Mouse (Mus musculus) cerebellum, adult 9-10 months (tissue): ENCODE measurements around the gene Zfp955b.
"Not testable (repeated sequence)": the region's sequence is repeated elsewhere in the genome, so short reads cannot be mapped to it uniquely, and the experiment has no call there.

ENCODE experiments used
- DNase-seq: peaks from one replicate; pipeline ENCODE4 v3.0.0; 2022

Zfp955b gene

GRCm38 (mm10) chr17:33289039-33289875, at the start of gene Zfp955b:
Gene Zfp955b (plus strand): TSS chr17:33289544.
- DNase-seq = not testable (repeated sequence)

- DNase-seq = not testable (repeated sequence)
Observed at GRCm38 (mm10) chr17:33254530-33255318, 34.6 kb upstream of the Zfp955b start, which contains the start of gene Zfp955a. Gene Zfp955a (minus strand): TSS chr17:33255145.

- DNase-seq = not testable (repeated sequence)
Observed at GRCm38 (mm10) chr17:33255319-33255657, 34.1 kb upstream of the Zfp955b start.

DNA sequence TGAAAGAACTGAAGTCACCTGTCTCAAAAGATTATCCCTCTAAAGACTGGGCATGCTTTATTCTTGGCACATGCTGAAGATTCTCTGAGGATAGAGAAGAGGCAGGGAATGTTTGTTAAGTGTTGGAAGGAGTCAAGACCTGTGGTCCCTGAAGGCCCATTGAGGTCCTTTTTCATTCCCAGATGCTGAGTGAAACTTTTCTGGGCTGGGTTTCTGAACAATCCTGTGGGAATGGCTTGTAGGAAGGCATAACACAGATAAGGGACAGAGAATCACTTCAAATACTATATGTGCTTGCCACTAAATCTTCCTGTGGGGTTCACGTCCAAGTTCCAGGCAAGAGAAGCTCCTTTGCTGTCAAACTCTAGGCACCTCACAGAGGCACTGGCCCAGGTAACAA, 25.0 kb upstream of the Zfp955b start, which contains the start of gene Olfr63:
Gene Olfr63, plus strand, starts transcription at position 301 of the 400 bp plus-strand sequence.
- DNase-seq = no peak

- DNase-seq = no peak
Observed at GRCm38 (mm10) chr17:33268907-33269306, 20.4 kb upstream of the Zfp955b start.

DNA sequence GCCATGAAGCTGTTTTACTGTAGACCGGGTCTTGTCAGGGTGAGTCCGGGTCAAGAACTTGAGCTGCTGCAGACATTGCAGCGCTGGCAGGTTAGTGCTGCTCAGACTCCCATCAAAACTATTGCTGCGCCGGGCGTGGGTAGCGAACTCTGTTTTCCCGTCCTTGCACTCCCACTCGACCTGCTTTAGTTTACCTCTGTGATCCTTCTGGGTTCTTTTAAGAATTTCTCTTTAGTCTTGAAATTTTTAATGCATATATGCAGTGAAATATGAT, 469 bp downstream of the Zfp955b start:
- DNase-seq = not testable (repeated sequence)

DNA sequence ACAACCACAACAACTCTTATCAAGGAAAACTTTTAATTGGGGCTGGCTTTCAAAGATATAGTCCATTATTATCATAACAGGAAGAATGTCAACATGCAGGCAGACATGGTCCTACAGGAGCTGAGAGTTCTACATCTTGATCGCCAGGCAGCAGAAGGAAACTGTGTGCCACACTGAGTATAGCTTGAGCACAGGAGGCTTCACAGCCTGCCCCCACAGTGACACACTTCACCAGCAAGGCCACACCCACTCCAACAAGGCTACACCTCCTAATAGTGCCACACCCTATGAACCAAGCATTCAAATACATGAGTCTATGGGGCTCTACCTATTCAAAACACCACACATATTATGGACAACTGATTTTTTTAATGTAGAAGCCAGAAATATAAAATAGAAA, 63.6 kb downstream of the Zfp955b start:
- no peak for DNase-seq
